Mouse (Mus musculus) gastrocnemius, postnatal 10 days (tissue): Measurements from ENCODE around the gene Ttll5. TPM values are rescaled to one million over a fixed set of nuclear protein-coding genes. Genes with fewer than 3 reads are reported as not detected.
A peak's percentile ranks its signal among the peaks of the same experiment; 100 is the strongest.

Experiments
- DNase-seq: peaks from one replicate; pipeline ENCODE4 v3.0.0; 2021; ENCODE audit warnings: mixed read lengths
- total RNA-seq, 2 experiments: library from RNA; stranded (reverse); gene quantifications; 2 replicates each; pipeline ENCODE4 v1.2.3; 2021

Ttll5 gene
- total RNA-seq, 2 experiments from 2014 or later, result 9.9 to 12.7 TPM

DNA sequence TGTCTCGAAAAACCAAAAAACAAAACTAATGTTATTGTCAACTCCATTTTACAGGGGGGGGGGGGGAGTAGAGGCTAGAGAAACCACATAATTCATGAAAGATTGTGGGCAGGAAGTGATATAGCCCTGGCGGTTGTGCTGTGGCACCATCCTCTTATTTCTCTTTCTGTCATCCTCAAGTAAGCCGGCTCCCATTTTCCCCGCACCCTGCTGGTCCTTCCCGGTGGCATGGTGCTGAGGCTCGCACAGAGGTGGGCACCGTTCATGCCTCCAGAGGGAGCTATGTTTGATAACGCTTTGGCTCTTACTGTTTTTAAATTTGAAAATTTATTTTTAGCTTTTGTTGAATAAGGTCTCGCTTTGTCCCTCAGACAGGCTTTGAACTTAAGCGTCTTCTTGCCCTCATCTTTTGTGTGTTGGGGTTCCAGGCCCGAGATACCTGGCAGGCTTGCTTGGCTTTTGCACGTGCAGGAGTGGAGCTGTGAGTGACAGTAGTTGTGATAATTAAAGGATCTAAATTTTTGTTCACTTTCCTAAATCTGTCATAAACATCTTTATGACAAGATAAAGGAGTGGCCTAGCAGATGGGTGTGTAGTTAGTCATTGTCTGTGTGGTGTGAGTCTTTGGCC, 15.0 kb downstream of the Ttll5 start:
- DNase-seq, result no peak

DNA sequence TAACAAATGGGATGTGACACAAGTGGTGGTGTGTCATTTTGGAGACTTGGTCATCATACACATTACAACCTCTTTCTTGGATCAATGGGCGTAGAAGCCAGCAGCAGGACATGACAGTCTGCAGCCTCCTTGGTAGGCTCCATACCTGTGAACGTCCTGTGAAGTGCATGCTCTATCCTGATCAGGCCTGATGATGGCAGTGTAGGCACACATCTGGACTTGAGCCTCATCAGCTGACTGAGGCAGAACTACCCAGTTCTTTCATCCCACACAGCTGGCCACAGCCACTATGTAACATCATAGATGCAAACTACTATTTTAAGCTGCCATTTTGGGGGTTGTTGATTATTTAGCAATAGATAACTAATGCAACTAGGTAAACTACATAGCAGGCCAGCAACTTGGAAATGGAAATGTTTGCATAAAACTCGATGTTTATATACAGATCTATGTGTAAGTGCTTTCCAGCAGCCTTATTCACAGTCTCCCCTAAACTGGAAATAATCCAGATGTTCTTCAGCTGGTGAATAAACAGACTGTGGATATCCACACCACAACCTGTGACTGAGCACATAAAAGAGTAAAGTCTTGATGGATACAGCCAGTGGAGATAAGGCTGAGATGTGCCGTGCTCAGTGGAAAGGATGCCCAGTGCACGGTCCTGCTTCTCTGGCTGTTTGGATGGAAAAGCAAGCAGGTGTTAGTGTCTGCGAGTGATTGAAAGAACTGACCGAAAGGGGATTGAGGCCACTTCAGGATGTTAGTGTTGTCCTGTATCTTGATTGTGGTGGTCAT, 23.9 kb downstream of the Ttll5 start:
- DNase-seq, result peak; percentile 32

DNA sequence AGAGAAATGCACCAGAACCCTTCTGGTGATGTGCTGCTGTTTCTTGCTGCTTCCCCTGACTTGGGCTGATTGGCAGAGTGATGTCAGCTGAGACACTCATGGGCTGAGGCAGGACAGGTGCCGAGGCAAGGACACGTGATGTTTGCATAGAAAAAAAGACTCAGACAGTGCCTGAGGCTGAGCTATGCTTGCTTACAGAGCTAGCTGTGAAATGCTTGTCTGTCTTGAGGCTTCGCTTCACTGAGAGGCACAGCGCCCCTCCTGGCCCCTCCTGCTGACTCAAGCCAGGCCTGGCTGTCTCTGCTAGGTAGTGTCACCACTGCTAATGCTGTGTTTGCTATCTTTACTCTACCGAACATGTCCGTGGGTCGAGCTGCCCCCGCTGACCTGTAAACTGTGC, 26.2 kb downstream of the Ttll5 start:
- no peak for DNase-seq

DNA sequence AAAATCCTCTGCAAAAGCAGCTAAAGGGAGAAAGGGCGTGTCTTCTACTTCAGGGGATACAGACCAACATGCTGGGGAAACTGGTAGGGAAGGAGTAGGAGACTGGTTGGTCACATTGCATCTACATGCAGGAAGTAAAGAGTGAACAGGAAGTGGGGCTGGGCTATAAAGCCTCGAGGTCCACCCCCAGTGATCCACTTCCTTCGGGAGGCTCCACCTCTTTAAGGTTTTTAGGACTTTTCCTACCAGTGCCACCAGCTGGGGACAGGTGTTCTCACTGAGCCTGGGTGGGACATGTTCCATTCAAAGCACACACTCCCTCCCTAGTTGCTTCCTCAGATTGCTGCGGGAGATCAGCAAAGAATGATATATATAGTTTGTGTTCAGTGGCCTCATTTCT, 29.4 kb downstream of the Ttll5 start:
- DNase-seq, result no peak

GRCm38 (mm10) chr12:85854271-85854670, 29.8 kb downstream of the Ttll5 start:
- DNase-seq, result no peak

GRCm38 (mm10) chr12:85857300-85857699, 32.8 kb downstream of the Ttll5 start:
- no peak for DNase-seq

DNA sequence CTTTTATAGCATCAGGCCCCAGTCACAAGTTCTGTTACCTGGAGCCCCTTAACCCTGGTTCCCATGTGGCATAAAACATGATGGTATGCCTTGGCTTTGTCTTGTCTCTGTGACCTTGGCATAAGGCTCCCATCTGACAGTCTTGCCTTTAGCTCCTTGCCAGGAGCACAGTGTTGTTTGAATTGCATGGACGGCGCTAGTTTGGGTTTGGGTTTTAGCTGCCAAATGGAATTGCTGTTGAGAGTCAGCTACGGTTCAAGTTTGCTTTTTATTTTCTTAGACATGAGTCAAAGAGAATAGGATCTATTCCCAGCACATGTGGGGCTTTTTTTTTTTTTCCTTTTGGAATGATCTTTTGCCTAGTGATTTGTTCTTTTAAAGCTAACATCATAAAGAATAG, 34.7 kb downstream of the Ttll5 start:
- no peak for DNase-seq

DNA sequence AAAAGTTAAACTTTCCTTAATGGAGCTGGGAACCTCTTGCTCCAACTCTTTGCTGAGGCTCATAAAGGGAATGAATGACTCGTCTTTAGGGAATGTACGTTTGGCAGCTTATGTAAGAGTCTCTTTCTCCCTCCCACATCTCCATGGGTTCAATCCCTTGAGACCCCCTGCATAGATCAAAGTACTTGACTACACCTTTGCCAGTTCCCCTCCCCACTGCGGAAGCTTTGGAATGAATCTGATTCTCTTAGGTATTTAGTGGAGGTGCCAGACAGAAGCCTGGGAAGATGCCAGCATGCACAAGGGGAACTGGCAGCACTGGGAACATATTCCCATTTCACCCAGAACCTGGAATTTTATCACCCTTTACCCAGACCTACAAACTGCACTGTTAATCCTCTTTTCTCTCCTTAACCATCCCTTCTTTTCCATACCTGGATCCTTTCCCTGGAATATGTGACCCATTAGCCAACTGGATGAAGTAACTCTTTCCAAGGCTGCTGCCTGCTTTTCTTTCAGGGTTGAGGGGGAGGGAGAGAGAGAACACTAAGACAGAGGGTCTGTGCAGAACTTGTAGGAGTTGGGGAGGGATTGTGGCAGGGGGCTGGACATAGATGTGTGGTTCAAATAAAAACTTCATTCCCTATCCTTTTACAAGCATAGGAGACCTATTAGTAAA, 35.2 kb downstream of the Ttll5 start:
- DNase-seq, result no peak

DNA sequence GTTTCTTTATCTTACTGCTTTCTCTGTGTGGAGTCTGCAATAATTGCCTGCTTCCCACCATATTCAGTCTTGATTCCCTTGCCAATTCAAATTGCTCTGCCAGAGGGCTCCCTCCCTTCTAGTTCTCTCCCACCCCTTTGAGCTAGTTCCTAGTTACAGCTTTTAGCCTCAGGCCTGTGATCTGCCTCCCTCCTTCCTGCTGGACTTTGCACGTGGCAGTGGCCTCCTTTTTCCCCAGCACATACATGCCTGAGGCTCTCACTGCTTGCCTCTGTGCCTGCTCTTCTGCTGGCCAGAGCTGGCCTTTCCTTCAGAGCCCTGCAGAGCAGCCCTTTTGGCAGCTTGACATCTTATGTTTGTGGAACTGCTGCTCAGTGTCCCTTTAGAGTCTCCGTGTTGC, 38.1 kb downstream of the Ttll5 start:
- DNase-seq, result no peak

GRCm38 (mm10) chr12:85865526-85865925, 41.1 kb downstream of the Ttll5 start:
- no peak for DNase-seq

DNA sequence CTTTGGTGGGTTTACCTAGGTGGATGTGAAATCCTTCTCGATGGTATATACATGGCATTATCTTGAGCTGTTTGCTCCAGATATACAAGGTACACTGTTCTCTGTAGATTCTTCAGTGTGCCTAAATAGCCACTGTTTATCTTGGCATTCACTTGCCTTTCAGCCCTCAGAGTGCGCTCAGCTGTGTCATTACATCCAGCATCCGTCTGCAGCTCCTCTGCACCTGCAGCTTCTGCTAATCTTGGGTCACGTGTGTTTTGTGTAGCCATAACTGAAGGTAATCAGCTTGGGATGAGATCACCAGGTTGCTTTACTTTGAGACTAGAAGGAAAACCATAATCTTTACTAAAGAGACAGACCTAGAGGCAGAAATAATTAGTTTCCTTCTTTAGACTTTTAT, 42.2 kb downstream of the Ttll5 start:
- DNase-seq, result no peak

GRCm38 (mm10) chr12:85867125-85867524, 42.7 kb downstream of the Ttll5 start:
- DNase-seq, result no peak

GRCm38 (mm10) chr12:85869423-85869822, 45.0 kb downstream of the Ttll5 start:
- DNase-seq, result peak; percentile 66

DNA sequence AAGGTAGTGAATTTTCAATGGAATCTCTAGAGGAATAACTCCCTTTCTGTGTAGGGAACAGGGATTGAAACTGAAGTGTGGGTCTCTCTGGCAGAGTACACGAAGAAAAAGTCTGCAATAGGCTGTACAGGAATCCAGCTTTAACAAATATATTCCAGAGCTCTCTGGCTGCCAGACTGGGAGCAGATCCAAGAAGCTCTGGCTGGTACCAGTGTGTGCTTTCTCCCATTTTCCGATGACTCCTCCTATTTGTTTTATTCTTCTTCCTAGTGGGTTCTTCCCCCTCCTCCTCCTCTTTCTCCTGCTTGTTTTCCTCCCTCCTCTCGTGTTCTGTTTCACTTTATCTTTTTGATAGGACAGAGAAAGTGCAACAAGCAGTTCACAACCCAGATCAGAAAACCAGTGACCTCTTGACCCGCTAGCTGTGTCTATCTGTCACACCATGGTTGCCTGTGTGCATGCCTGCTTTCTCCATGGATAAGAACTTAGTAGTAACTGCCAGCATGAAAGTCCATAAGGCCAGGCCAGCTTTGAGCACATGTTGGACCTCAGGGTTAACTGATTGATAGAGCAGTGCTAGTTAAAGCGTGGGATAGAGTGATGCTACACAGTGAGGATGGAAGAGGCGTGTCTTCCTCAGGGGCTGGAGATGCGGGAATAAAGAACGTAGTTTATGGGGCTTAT, 55.3 kb downstream of the Ttll5 start:
- peak; percentile 46 for DNase-seq

DNA sequence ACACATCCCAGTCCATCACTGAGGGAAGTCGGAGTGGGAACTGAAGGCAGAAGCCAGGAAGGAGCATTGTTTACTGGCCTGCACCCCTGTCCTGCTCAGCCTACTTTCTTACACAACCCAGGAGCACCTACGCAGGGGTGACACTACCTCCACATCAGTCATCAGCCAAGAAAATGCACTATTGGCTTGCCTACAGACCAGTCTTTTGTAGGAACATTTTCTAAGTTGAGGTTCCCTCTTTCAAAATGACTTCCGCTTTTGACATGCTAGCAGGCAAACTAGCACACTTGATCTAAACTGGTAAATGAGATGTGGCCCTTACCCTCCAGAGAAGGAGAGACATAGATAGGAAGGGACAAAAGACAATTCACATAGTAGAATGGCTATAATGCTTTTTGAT, 60.6 kb downstream of the Ttll5 start:
- no peak for DNase-seq

- no peak for DNase-seq
Measured at GRCm38 (mm10) chr12:85890054-85890453, 65.6 kb downstream of the Ttll5 start.

- no peak for DNase-seq
Measured at GRCm38 (mm10) chr12:85903986-85904385, 79.5 kb downstream of the Ttll5 start.

GRCm38 (mm10) chr12:85905666-85906065, 81.2 kb downstream of the Ttll5 start:
- no peak for DNase-seq

DNA sequence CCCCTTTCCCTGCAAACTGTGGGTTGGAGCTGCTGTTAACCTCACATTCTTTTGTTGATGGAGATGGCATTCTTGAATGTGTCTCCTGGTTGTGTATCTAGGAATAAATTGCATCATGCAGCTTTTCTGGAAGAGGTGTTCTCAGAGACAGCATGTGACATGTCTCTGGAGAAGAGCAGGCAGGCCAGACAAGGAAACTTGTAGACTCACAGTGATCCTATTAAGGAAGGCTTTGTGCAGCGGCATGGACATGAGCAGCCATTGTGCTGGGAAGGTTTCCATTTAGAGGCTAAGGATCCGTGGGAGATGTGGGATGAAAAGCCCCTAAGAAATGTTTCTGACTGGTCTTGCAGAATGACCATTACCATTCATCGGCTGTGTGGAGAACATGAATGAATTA, 83.4 kb downstream of the Ttll5 start:
- no peak for DNase-seq

GRCm38 (mm10) chr12:85910811-85911210, 86.4 kb downstream of the Ttll5 start:
- no peak for DNase-seq

GRCm38 (mm10) chr12:85912712-85913504, 88.4 kb downstream of the Ttll5 start:
- DNase-seq, result no peak

DNA sequence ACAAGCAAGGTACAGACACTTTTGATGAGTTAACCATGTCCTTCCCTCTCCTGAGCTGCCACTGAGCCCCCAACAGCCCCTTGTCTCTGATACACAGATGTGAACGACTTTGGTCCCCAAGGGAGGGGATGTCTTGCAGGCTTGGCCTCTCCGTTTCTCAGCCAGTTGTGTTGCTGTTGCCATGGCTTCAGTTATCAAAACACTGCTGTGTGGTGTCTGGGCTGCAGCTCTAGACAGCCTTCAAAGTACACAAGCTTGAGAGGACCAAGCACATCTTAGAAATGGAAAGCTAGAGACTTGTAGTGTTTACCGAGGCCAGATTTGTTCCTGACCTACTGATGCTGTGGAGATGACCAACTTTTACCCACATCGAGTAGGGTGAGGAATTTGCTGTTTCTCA, 102.4 kb downstream of the Ttll5 start:
- DNase-seq, result no peak
